Mouse (Mus musculus) testis, adult 10 weeks (tissue): ENCODE data around the gene Enpp7. TPM values are rescaled to one million over a fixed set of nuclear protein-coding genes. Genes with fewer than 3 reads are reported as not detected.

Experiments
- polyA plus RNA-seq: library from polyadenylated mRNA; stranded (reverse); fragments of 350-450 nt; fragmentation: Illumina TruSeq; extraction: RNeasy Lipid Tissue Mini Kit (QIAGEN cat#74804); gene quantifications from one replicate; pipeline ENCODE4 v1.2.3, GENCODE M21; 2014; ENCODE audit warnings: low read depth, low replicate concordance

The Enpp7 gene
- not detected for polyA plus RNA-seq

DNA sequence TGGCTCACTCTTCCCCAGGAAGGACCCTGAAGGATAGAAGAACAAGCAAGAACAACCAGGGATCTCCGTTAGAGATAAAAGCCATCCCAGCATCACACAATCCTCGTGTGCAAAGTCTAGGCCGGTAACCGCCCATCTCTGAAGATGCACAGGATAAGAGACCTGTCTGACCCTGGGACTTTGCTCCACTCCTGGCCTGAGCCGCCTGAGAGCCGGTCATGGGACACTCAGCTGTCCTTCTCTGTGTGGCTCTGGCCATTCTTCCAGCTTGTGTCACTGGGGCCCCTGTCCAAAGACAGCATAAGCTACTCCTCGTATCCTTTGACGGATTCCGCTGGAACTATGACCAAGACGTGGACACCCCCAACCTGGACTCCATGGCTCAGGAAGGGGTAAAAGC is at the start of gene Enpp7:
Gene Enpp7, plus strand, starts transcription at position 190 of the 400 bp plus-strand sequence.

DNA sequence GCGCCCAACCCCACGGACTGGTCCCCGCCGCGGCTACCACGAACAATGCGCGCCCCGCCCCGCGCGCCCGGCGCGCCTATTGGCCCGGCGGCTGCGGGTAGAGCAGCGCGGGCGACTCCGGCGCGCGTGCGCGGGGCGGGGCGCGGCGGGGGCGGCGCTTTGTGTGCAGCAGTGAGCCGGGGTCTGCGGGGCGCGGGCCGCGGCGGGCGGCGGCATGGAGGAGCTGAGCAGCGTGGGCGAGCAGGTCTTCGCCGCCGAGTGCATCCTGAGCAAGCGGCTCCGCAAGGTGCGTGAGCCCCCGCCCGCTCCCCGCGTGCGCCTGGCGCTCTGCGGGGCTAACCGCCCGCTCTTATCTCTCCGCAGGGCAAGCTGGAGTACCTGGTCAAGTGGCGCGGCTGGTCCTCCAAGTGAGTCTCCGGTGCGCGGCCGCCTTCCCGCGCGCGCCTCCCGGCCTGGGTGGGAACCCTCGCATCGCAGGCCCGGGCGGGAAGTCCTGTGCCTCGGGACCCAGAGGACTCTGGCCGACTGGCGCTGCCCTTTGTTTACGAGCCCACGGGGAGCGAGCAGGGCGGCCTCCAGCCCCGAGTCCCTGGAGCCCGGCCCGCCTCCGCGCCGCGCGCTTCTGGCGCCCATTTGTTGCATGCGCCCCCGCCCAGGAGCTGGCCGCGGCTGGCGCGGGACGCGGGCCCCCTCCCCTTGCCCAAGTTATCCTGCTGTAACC is 35.1 kb downstream of the Enpp7 start, which contains the start of gene Cbx2:
Gene Cbx2, plus strand, starts transcription at position 68 of the 721 bp plus-strand sequence.

DNA sequence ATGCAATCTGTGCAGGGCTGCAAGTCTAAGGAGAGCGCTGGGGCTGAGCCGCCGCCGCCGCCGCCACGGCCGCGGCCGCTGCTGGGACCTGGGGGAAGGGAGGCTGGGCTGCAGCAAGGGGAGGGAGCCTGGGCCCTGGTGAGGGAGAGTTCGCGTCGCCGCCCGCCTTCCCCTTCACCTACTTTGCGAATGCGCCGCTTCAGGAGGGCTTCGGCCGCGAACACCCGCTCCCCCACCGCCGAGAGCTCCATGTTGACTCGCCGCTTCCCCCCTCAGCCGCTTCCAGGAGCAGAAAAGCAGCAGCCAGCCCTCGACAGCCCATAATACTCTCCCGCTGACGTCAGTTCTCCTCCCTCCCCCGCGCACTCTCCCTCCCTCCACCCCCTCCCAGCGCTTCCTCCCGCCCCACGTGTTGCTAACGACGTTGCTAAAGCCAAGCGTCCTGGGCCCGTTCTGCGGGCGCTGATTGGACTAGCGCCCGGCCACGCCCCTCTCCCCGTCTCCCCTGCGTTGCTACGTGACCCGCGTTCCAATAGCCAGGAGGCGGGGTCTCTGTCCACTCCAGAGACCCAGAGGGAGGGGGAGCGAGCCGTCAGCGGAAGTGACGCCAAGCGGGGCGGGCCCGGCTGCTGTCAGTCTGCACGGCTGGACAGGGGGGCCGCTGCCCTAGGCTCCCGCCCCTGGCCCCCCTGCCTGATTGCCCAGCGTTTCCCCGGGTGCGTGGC is 52.8 kb downstream of the Enpp7 start, which contains the start of gene Cbx8:
Gene Cbx8, minus strand, starts transcription at position 370 of the 725 bp plus-strand sequence.

Other genes starting within 250 kb of the Enpp7 start
- gene Rbfox3, start 76.6 kb upstream of the Enpp7 start, polyA plus RNA-seq = 0.11 TPM
- gene Cbx2, start 34.8 kb downstream of the Enpp7 start, polyA plus RNA-seq = 0.36 TPM
- gene Cbx8, start 52.8 kb downstream of the Enpp7 start, polyA plus RNA-seq = 0.17 TPM
- gene Cbx4, start 98.0 kb downstream of the Enpp7 start, polyA plus RNA-seq = 1.4 TPM
- gene Tbc1d16, start 240.3 kb downstream of the Enpp7 start, polyA plus RNA-seq = 0.25 TPM
- gene Ccdc40, start 240.4 kb downstream of the Enpp7 start, polyA plus RNA-seq = 23.2 TPM